Mouse (Mus musculus) erythroblast, embryonic 14.5 days (primary cell): ENCODE measurements around the gene Slc3a2.

Experiments
- GATA1 ChIP-seq: IDR thresholded peaks from 2 replicates; pipeline ENCODE4 v1.6.1; 2012; ENCODE audit warnings: low read length, inconsistent platforms, mixed read lengths
- TAL1 ChIP-seq: IDR thresholded peaks from 3 replicates; pipeline ENCODE4 v1.6.1; 2012; ENCODE audit warnings: low read length, inconsistent platforms, mixed read lengths

DNA sequence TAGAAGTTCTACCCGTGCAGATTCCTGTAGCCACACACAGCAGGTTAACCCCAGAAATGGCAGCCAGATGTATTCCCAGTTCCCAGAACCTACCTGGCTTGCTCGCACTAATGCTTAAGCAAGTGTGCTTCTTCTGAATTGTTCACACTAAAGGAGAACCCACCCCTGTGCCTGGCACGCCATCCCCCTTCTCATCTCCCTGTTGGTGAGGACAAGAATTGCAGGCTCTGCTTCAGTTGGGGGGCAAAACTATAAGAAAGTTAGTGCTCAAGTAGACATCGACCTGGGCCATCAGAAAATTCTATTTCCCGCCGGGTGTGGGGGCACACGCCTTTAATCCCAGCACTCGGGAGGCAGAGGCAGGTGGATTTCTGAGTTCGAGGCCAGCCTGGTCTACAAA is 23.5 kb downstream of the Slc3a2 start:
- TF ChIP-seq TAL1 (no peak), GATA1 (no peak)
